8 mouse cellular contexts compared by ENCODE assay signal in the genomic region with DNA sequence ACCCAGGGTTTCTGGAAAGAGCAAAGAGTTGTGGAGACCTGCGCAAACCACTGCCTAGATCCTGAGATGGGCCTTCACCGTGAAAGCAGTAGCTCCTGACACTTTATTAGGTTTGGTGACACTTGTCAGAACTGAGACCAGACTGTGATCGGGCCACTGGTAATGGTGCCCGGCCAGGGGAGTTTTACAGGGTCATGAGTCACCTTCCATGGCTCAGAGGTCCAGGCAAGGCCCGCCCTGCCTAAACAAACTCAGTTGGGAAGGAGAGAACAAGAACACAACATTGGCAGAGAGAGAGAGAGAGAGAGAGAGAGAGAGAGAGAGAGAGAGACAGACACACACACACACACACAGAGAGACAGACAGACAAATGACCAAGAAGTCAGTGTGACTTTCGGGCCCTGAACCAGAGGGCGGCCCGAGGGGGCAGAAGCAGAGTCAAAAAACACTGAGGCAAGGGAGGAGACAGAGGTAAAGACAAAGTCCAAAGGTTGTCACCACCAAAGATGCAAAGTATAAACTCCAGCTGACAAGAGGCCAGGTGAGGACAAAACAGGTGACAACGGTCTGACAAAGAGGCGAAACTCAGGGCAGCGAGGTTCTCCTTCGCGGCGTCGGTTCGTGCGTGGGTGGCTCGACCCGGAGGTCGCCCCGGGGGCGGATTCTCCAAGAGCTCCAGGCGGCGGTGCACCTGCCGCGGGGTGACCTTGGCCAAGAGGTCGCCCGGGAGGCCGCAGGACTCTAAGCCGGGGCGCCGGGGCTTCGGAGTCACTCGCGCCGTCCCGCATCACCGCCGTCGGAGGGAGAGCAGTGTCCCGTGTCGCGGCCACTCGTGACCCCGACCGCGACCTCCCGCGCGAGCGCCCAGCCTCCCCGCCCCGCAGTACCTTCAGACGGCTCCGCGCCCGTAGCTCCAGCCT. TPM values are rescaled to one million over a fixed set of nuclear protein-coding genes. Genes with fewer than 3 reads are reported as not detected.
DNase-seq lines count a peak whose midpoint lies in the region; ATAC-seq lines count a peak whose summit lies in the region.

No protein-coding gene starts in this region.

- H3K4me2 ChIP-seq in forebrain, embryonic 15.5 days (replicated peaks), result peak overlapping the region; percentile 79
- peak overlapping the region; percentile 79 for H3K4me2 ChIP-seq in kidney, embryonic 14.5 days (replicated peaks; ENCODE audit: low read depth, low read length)
- H3K4me2 ChIP-seq in midbrain, embryonic 12.5 days (replicated peaks), result peak overlapping the region; percentile 89

- peaks cover 29% of the 10 kb centered on the region for H3K4me1 ChIP-seq in forebrain, embryonic 15.5 days
- H3K4me1 ChIP-seq in kidney, embryonic 14.5 days (ENCODE audit: control insufficient read depth, insufficient read depth, low read length), result peaks cover 15% of the 10 kb centered on the region
- H3K4me1 ChIP-seq in midbrain, embryonic 12.5 days, result peaks cover 30% of the 10 kb centered on the region

- intact Hi-C loops in left cerebral cortex, postnatal 14 days (cut with DNase I), result no loop called here

- H3K36me3 ChIP-seq in forebrain, embryonic 15.5 days, result 0 out of 2 replicates have a peak, but pooled peaks cover 3% of the 10 kb centered on the region
- peaks cover 13% of the 10 kb centered on the region; the same call in 1 of the 2 replicates for H3K36me3 ChIP-seq in kidney, embryonic 14.5 days (ENCODE audit: control insufficient read depth, insufficient read depth, low read length)
- peaks cover 13% of the 10 kb centered on the region for H3K36me3 ChIP-seq in midbrain, embryonic 12.5 days

- peak; percentile 70 for DNase-seq in kidney, adult 11 months
- no peak for DNase-seq in kidney, postnatal 10 days
- peak; percentile 53 for DNase-seq in adipocyte (ENCODE audit: low spot score)
- DNase-seq in right cerebral cortex, adult 18-20 months, result no peak
- no peak for DNase-seq in left cerebral cortex, postnatal 14 days (ENCODE audit: low spot score in 2 of 2)

- peak overlapping the region; percentile 98 for H3K4me3 ChIP-seq in forebrain, embryonic 15.5 days
- peak overlapping the region; percentile 94 for H3K4me3 ChIP-seq in kidney, embryonic 14.5 days (ENCODE audit: low read length)
- peak overlapping the region; percentile 95 for H3K4me3 ChIP-seq in midbrain, embryonic 12.5 days

- H3K27me3 ChIP-seq in forebrain, embryonic 15.5 days, result no peaks in the 10 kb centered on the region
- no peaks in the 10 kb centered on the region for H3K27me3 ChIP-seq in kidney, embryonic 14.5 days (ENCODE audit: control insufficient read depth, insufficient read depth, low read length)
- peaks cover 12% of the 10 kb centered on the region for H3K27me3 ChIP-seq in midbrain, embryonic 12.5 days

- H3K9me3 ChIP-seq in forebrain, embryonic 15.5 days, result no peaks in the 10 kb centered on the region
- no peaks in the 10 kb centered on the region for H3K9me3 ChIP-seq in kidney, embryonic 14.5 days (ENCODE audit: control insufficient read depth, low read length)
- H3K9me3 ChIP-seq in midbrain, embryonic 12.5 days, result no peaks in the 10 kb centered on the region

- H3K9ac ChIP-seq in forebrain, embryonic 15.5 days (replicated peaks), result peak overlapping the region; percentile 93
- peak overlapping the region; percentile 88 for H3K9ac ChIP-seq in kidney, embryonic 14.5 days (ENCODE audit: low read depth, low read length)
- peak overlapping the region; percentile 94 for H3K9ac ChIP-seq in midbrain, embryonic 12.5 days (replicated peaks)

- WGBS in forebrain, embryonic 15.5 days, result 7% methylated on average over 50 of the region's 57 CpGs
- 4% methylated on average over 57 of the region's 57 CpGs for WGBS in kidney, embryonic 14.5 days
- 8% methylated on average over 43 of the region's 57 CpGs for WGBS in midbrain, embryonic 12.5 days

- H3K27ac ChIP-seq in forebrain, embryonic 15.5 days (replicated peaks), result peak overlapping the region; percentile 64
- H3K27ac ChIP-seq in kidney, embryonic 14.5 days (ENCODE audit: low read depth, low read length), result peak overlapping the region; percentile 65
- H3K27ac ChIP-seq in midbrain, embryonic 12.5 days (replicated peaks), result peak overlapping the region; percentile 58; the same call in 1 of the 2 replicates

- 0 out of 2 replicates have a peak, but pooled peaks have one; percentile 1 for ATAC-seq in forebrain, embryonic 15.5 days (replicated peaks)
- 0 out of 2 replicates have a peak, but pooled peaks have one; percentile 3 for ATAC-seq in kidney, embryonic 14.5 days (ENCODE audit: low FRiP score, low TSS enrichment)
- ATAC-seq in midbrain, embryonic 12.5 days (ENCODE audit: low FRiP score, low read depth), result no peak

RNA-seq across cellular contexts. Expression of a gene that starts 0.6 kb away (rescaled TPM):
- polyA plus RNA-seq in forebrain, embryonic 15.5 days (2015; fragmentation: Nextera tagmentation; extraction: Ambion mirVana), result 31.4 and 35.8 TPM in 2 replicates
- polyA plus RNA-seq in kidney, embryonic 14.5 days (2014; fragmentation: Nextera tagmentation; extraction: Ambion mirVana), result 11.8 and 25.5 TPM in 2 replicates
- polyA plus RNA-seq in midbrain, embryonic 12.5 days (2016; fragmentation: Nextera tagmentation; extraction: Ambion mirVana), result 29.2 and 30.7 TPM in 2 replicates
- total RNA-seq in left cerebral cortex, postnatal 14 days (2021), result 10 to 100 TPM; 29.3 to 30.0 TPM

RNA-seq across cellular contexts. Expression of a gene that starts 36.7 kb away (rescaled TPM):
- polyA plus RNA-seq in forebrain, embryonic 15.5 days (2015; fragmentation: Nextera tagmentation; extraction: Ambion mirVana), result 7.1 and 8.5 TPM in 2 replicates
- 3.5 and 8.1 TPM in 2 replicates for polyA plus RNA-seq in kidney, embryonic 14.5 days (2014; fragmentation: Nextera tagmentation; extraction: Ambion mirVana)
- 10.2 and 11.1 TPM in 2 replicates for polyA plus RNA-seq in midbrain, embryonic 12.5 days (2016; fragmentation: Nextera tagmentation; extraction: Ambion mirVana)
- 10 to 100 TPM; 29.7 to 38.4 TPM for total RNA-seq in left cerebral cortex, postnatal 14 days (2021)

Comparison
In these comparisons a context has a peak if more than half of its experiments do, and no peak if none do; other contexts are left out.
1. DNase-seq: peak in kidney, adult 11 months (single experiment) and adipocyte (single experiment); none in kidney, postnatal 10 days (single experiment), right cerebral cortex, adult 18-20 months (single experiment) and left cerebral cortex, postnatal 14 days (0 of 2).
2. Peak in every context shown above with its lines, with median percentiles within 50 percentile points of each other: H3K27ac ChIP-seq, H3K4me2 ChIP-seq, H3K4me3 ChIP-seq and H3K9ac ChIP-seq.